9 mouse cellular contexts compared by ENCODE assay signal in the genomic region with DNA sequence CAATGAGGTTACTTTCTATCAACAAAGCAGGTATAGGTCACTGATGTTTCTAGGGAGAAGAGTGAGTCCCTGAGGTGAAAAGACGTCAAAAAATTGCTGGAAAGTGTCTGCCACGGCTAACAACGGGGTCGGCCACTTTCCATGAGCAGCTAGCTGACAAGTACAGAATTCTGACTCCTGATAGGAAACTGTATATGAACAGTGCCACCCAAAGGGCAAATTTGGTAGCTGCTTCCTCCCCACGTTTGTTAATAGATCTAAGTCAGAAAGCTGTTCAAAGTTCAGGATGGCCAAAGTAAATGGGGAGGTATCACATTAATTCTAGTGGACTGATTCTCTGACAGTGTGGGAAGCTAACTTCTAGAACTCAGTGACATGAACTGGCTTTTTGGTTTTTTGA. TPM values are rescaled to one million over a fixed set of nuclear protein-coding genes. Genes with fewer than 3 reads are reported as not detected.
DNase-seq lines count a peak whose midpoint lies in the region; TF ChIP-seq lines count a peak whose summit lies in the region.
"Had no signal": no experiment of that assay in that cellular context is flagged by ENCODE, and none has a peak within 500 bp of the region (broad histone marks: within the 10 kb centered on the region; RNA-seq: fewer than 3 reads in every experiment).

No protein-coding gene starts in this region.

- TF ChIP-seq POLR2A in cortical plate, adult 2 months (IDR thresholded peaks at IDR 0.05; ENCODE audit: extremely low read depth, insufficient read depth, low read length): no peak

- H3K4me3 ChIP-seq in cortical plate, adult 2 months (ENCODE audit: insufficient read depth, low read length): no peak overlapping the region

- peak; percentile 64 for TF ChIP-seq CTCF in cortical plate, adult 2 months (IDR thresholded peaks at IDR 0.05; ENCODE audit: extremely low read depth, insufficient read depth, low read length)

- DNase-seq in adrenal gland, adult 2 months: peak; percentile 12
- DNase-seq in adrenal gland, adult 8-10 months: no peak
- DNase-seq in ovary, postnatal 36 days (ENCODE audit: low spot score): peak; percentile 13
- DNase-seq in ovary, postnatal 10 days (ENCODE audit: low spot score): no peak
- DNase-seq in kidney, postnatal 25 days: peak; percentile 52 to 71
- peak; percentile 74 for DNase-seq in lung, postnatal 10 days
- DNase-seq in T-cell, adult 2 months (ENCODE audit: low spot score): no peak

- no peak overlapping the region for H3K27ac ChIP-seq in cortical plate, adult 2 months (ENCODE audit: insufficient read depth, low read length)
- H3K27ac ChIP-seq: macrophage had no signal

- H3K4me1 ChIP-seq in cortical plate, adult 2 months (ENCODE audit: control insufficient read depth, insufficient read depth, low read length): no peaks in the 10 kb centered on the region

RNA-seq across cellular contexts. Expression of a gene that starts 57.8 kb away (rescaled TPM):
- total RNA-seq in adrenal gland, adult 2 months (2021): 100 to 1,000 TPM; 149 to 155 TPM
- 62.9 and 65.8 TPM in 2 replicates for polyA plus RNA-seq in adrenal gland, adult 2 months (2012; rRNA removed)
- 100 to 1,000 TPM; 119 to 140 (median 124) TPM for total RNA-seq in adrenal gland, adult 8-10 months (2022)
- polyA plus RNA-seq in cortical plate, adult 2 months (2012; rRNA removed): 140 and 152 TPM in 2 replicates

Comparison
In these comparisons a context has a peak if more than half of its experiments do, and no peak if none do; other contexts are left out.
1. DNase-seq: peak in adrenal gland, adult 2 months (single experiment), ovary, postnatal 36 days (single experiment), kidney, postnatal 25 days (2 of 2) and lung, postnatal 10 days (single experiment); none in adrenal gland, adult 8-10 months (single experiment), ovary, postnatal 10 days (single experiment) and T-cell, adult 2 months (single experiment).